Mouse (Mus musculus) forebrain, embryonic 14.5 days (tissue): ENCODE results near the gene Zbtb12. TPM values are rescaled to one million over a fixed set of nuclear protein-coding genes. Genes with fewer than 3 reads are reported as not detected.

Experiments
- ATAC-seq: fragments of 200-750 bp; cut with Nextera tagmentation; 2 replicates; pipeline ENCODE4 v1.8.0; 2017; ENCODE audit warnings: mild to moderate bottlenecking, moderate library complexity
- DNase-seq: peaks from one replicate; pipeline ENCODE4 v3.0.0-alpha.2; 2015; ENCODE audit warnings: low spot score
- H3K27ac ChIP-seq: fragments of 300-500 bp; sonication (generic); 2 replicates; pipeline ENCODE4 v1.5.1; 2014; ENCODE audit warnings: low read depth, mild to moderate bottlenecking, control low read depth, low read length, moderate library complexity
- H3K27me3 ChIP-seq: fragments of 300-500 bp; sonication (generic); replicated peaks from 2 replicates; pipeline ENCODE4 v1.6.1; 2014; ENCODE audit warnings: low read length, control low read depth, mixed read lengths; ENCODE audit not compliant: control insufficient read depth, insufficient read depth
- H3K36me3 ChIP-seq: fragments of 300-500 bp; sonication (generic); 2 replicates; pipeline ENCODE4 v1.6.1; 2014; ENCODE audit warnings: low read length, control low read depth; ENCODE audit not compliant: control insufficient read depth, insufficient read depth
- H3K4me1 ChIP-seq: fragments of 300-500 bp; sonication (generic); 2 replicates; pipeline ENCODE4 v1.6.1; 2014; ENCODE audit warnings: antibody characterized with exemption, low read length, control low read depth; ENCODE audit not compliant: control insufficient read depth, insufficient read depth
- H3K4me2 ChIP-seq: fragments of 300-500 bp; sonication (generic); 2 replicates; pipeline ENCODE4 v1.6.1; 2014; ENCODE audit warnings: mild to moderate bottlenecking, control low read depth, low read length
- H3K4me3 ChIP-seq: fragments of 300-500 bp; sonication (generic); 2 replicates; pipeline ENCODE4 v1.5.1; 2014; ENCODE audit warnings: low read depth, low read length, control low read depth
- H3K9ac ChIP-seq: fragments of 300-500 bp; sonication (generic); 2 replicates; pipeline ENCODE4 v1.6.1; 2014; ENCODE audit warnings: mild to moderate bottlenecking, low read length, control low read depth, moderate library complexity
- H3K9me3 ChIP-seq: fragments of 300-500 bp; sonication (generic); replicated peaks from 2 replicates; pipeline ENCODE4 v1.6.1; 2016; ENCODE audit warnings: low read length, control low read depth, mixed read lengths; ENCODE audit not compliant: control insufficient read depth
- WGBS: fragments of 180-500 bp; shearing (Covaris S2); extraction: QIAGEN DNeasy Blood & Tissue Kit; methylation state at CpG from one replicate; pipeline ENCODE4 v1.1.7; 2014; 5-methylcytosine and 5-hydroxymethylcytosine counted together
- microRNA-seq: library from miRNA; unstranded; fragments of <30 nt; microRNA quantifications from one replicate; pipeline ENCODE4, GENCODE M21; 2016
- polyA plus RNA-seq: library from polyadenylated mRNA; unstranded; fragments of >200 nt; fragmentation: Nextera tagmentation; extraction: Ambion mirVana; gene quantifications from 2 replicates; pipeline ENCODE4 v1.2.1, GENCODE M21; 2014

The Zbtb12 gene
- polyA plus RNA-seq, 1 experiment from 2014 or later = 3.5 TPM

- H3K4me3 ChIP-seq = peak overlapping the region; percentile 7; the same call in 1 of the 2 replicates
- no peaks in the 10 kb centered on the region for H3K4me1 ChIP-seq
- ATAC-seq = 0 out of 2 replicates have a peak, but pooled peaks have one; percentile 20
- no peaks in the 10 kb centered on the region for H3K9me3 ChIP-seq
- H3K27ac ChIP-seq = no peak overlapping the region; the same call in 1 of the 2 replicates
- no peaks in the 10 kb centered on the region for H3K36me3 ChIP-seq
- WGBS = 5% methylated on average over 15 of the region's 15 CpGs
- H3K4me2 ChIP-seq = peak overlapping the region; percentile 34
- no peak for DNase-seq
- no peaks in the 10 kb centered on the region for H3K27me3 ChIP-seq
- H3K9ac ChIP-seq = peak overlapping the region; percentile 4; the same call in 1 of the 2 replicates
Observed at GRCm38 (mm10) chr17:34941344-34942041, 62.2 kb downstream of the Zbtb12 start.

GRCm38 (mm10) chr17:34943128-34943815 is 64.0 kb downstream of the Zbtb12 start:
- 81% methylated on average over 4 of the region's 4 CpGs for WGBS
- no peaks in the 10 kb centered on the region for H3K27me3 ChIP-seq
- H3K9ac ChIP-seq = no peak overlapping the region
- no peaks in the 10 kb centered on the region for H3K4me1 ChIP-seq
- H3K4me2 ChIP-seq = no peak overlapping the region
- H3K36me3 ChIP-seq = peaks cover 5% of the 10 kb centered on the region; the same call in 1 of the 2 replicates
- no peak overlapping the region for H3K4me3 ChIP-seq
- no peak for ATAC-seq
- no peak for DNase-seq
- H3K9me3 ChIP-seq = no peaks in the 10 kb centered on the region
- no peak overlapping the region for H3K27ac ChIP-seq

- Histone ChIP-seq H3K4me3 (no peak overlapping the region), H3K27ac (no peak overlapping the region), H3K4me2 (no peak overlapping the region), H3K9ac (no peak overlapping the region), H3K27me3 (no peaks in the 10 kb centered on the region), H3K4me1 (no peaks in the 10 kb centered on the region), H3K36me3 (peaks cover 13% of the 10 kb centered on the region; the same call in 1 of the 2 replicates), H3K9me3 (no peaks in the 10 kb centered on the region)
- DNase-seq (no peak), ATAC-seq (no peak)
Observed at GRCm38 (mm10) chr17:34944362-34944761, 65.1 kb downstream of the Zbtb12 start.

Small RNA genes lying within 50 kb of the gene (microRNA-seq; reads per million reads assigned to microRNA genes)
- gene Mir6970 (0.53 reads per million), gene Mir6971 (3.8 reads per million, percentile 21 among the genes with 10 or more reads in this experiment), gene Mir6972 (not detected)

Other genes with a start within 250 kb of the Zbtb12 start
- 5.0 and 5.5 TPM in 2 replicates for gene Prrt1, start 249.9 kb upstream of the Zbtb12 start, polyA plus RNA-seq
- 12.6 and 14.9 TPM in 2 replicates for gene Fkbpl, start 234.7 kb upstream of the Zbtb12 start, polyA plus RNA-seq
- gene Atf6b, start 232.3 kb upstream of the Zbtb12 start, polyA plus RNA-seq = 75.0 and 90.9 TPM in 2 replicates
- gene Tnxb, start 208.9 kb upstream of the Zbtb12 start, polyA plus RNA-seq = 0.04 and 0.10 TPM in 2 replicates
- gene C4b, start 135.6 kb upstream of the Zbtb12 start, polyA plus RNA-seq = not detected in 2 replicates
- gene Cyp21a1, start 74.9 kb upstream of the Zbtb12 start, polyA plus RNA-seq = not detected in 2 replicates
- gene Stk19, start 42.5 kb upstream of the Zbtb12 start, polyA plus RNA-seq = 31.7 and 33.8 TPM in 2 replicates
- 54.9 and 66.4 TPM in 2 replicates for gene Dxo, start 42.5 kb upstream of the Zbtb12 start, polyA plus RNA-seq
- gene Skiv2l, start 29.3 kb upstream of the Zbtb12 start, polyA plus RNA-seq = 36.6 and 46.9 TPM in 2 replicates
- gene Nelfe, start 29.1 kb upstream of the Zbtb12 start, polyA plus RNA-seq = 82.9 and 92.3 TPM in 2 replicates
- 0.93 and 0.94 TPM in 2 replicates for gene Cfb, start 17.0 kb upstream of the Zbtb12 start, polyA plus RNA-seq
- gene Gm20547, start 2.6 kb downstream of the Zbtb12 start, polyA plus RNA-seq = 0.28 TPM in 1 of 2 replicates, not detected in the other
- 1.3 and 1.4 TPM in 2 replicates for gene C2, start 18.8 kb downstream of the Zbtb12 start, polyA plus RNA-seq
- 62.5 and 76.9 TPM in 2 replicates for gene Ehmt2, start 19.0 kb downstream of the Zbtb12 start, polyA plus RNA-seq
- not detected in 2 replicates for gene Slc44a4, start 35.0 kb downstream of the Zbtb12 start, polyA plus RNA-seq
- 16.2 and 20.0 TPM in 2 replicates for gene Neu1, start 51.8 kb downstream of the Zbtb12 start, polyA plus RNA-seq
- 0.15 TPM in 1 of 2 replicates, not detected in the other for gene Hspa1b, start 79.8 kb downstream of the Zbtb12 start, polyA plus RNA-seq
- gene Gm20481, start 90.4 kb downstream of the Zbtb12 start, polyA plus RNA-seq = not detected in 2 replicates
- 1.4 and 3.7 TPM in 2 replicates for gene Hspa1a, start 92.7 kb downstream of the Zbtb12 start, polyA plus RNA-seq
- 1.3 and 1.4 TPM in 2 replicates for gene Hspa1l, start 93.2 kb downstream of the Zbtb12 start, polyA plus RNA-seq
- 131 and 148 TPM in 2 replicates for gene Lsm2, start 102.4 kb downstream of the Zbtb12 start, polyA plus RNA-seq
- gene Vars, start 121.5 kb downstream of the Zbtb12 start, polyA plus RNA-seq = 42.4 and 53.9 TPM in 2 replicates
- gene Vwa7, start 137.1 kb downstream of the Zbtb12 start, polyA plus RNA-seq = 0.05 and 0.11 TPM in 2 replicates
- 2.9 and 6.2 TPM in 2 replicates for gene Sapcd1, start 148.5 kb downstream of the Zbtb12 start, polyA plus RNA-seq
- 2.3 and 2.6 TPM in 2 replicates for gene Msh5, start 167.3 kb downstream of the Zbtb12 start, polyA plus RNA-seq
- gene Clic1, start 170.5 kb downstream of the Zbtb12 start, polyA plus RNA-seq = 28.3 and 37.3 TPM in 2 replicates
- 617 and 661 TPM in 2 replicates for gene Ddah2, start 179.6 kb downstream of the Zbtb12 start, polyA plus RNA-seq
- gene Ly6g6c, start 185.9 kb downstream of the Zbtb12 start, polyA plus RNA-seq = not detected in 2 replicates
- 0.28 and 0.42 TPM in 2 replicates for gene Mpig6b, start 186.7 kb downstream of the Zbtb12 start, polyA plus RNA-seq
- gene Ly6g6e, start 197.4 kb downstream of the Zbtb12 start, polyA plus RNA-seq = 10.1 and 10.7 TPM in 2 replicates
- gene Ly6g6d, start 198.6 kb downstream of the Zbtb12 start, polyA plus RNA-seq = 0.76 and 1.1 TPM in 2 replicates
- 0.15 TPM in 1 of 2 replicates, not detected in the other for gene Ly6g6f, start 206.1 kb downstream of the Zbtb12 start, polyA plus RNA-seq
- gene Abhd16a, start 209.8 kb downstream of the Zbtb12 start, polyA plus RNA-seq = 69.9 and 75.7 TPM in 2 replicates
- not detected in 2 replicates for gene Ly6g5c, start 228.8 kb downstream of the Zbtb12 start, polyA plus RNA-seq
- 0.89 and 1.1 TPM in 2 replicates for gene Ly6g5b, start 235.9 kb downstream of the Zbtb12 start, polyA plus RNA-seq
- 31.3 and 34.2 TPM in 2 replicates for gene Gpank1, start 242.0 kb downstream of the Zbtb12 start, polyA plus RNA-seq
- gene Csnk2b, start 242.6 kb downstream of the Zbtb12 start, polyA plus RNA-seq = 313 and 353 TPM in 2 replicates
- gene D17H6S53E, start 246.9 kb downstream of the Zbtb12 start, polyA plus RNA-seq = 5.2 and 5.5 TPM in 2 replicates